Mouse (Mus musculus): ENCODE results near the gene Gm20441. TPM values are rescaled to one million over a fixed set of nuclear protein-coding genes. Genes with fewer than 3 reads are reported as not detected.
"Not testable (repeated sequence)": the region's sequence is repeated elsewhere in the genome, so short reads cannot be mapped to it uniquely, and the experiment has no call there.

Gm20441 gene
- polyA plus RNA-seq, 1 experiment from 2014 or later: not detected

- WGBS: 74% methylated on average over 2 of the region's 2 CpGs
- ATAC-seq (ENCODE audit: insufficient number of reproducible peaks, insufficient read depth, low FRiP score, low TSS enrichment): no peak
- no peak overlapping the region for H3K4me2 ChIP-seq (replicated peaks)
These were observed 2.9 kb downstream of the Gm20441 start for GRCm38 (mm10) chr10:75777885-75778284.

GRCm38 (mm10) chr10:75776562-75776961 lies 4.2 kb downstream of the Gm20441 start:
- no peaks in the 10 kb centered on the region for H3K36me3 ChIP-seq
- WGBS: 90% methylated on average over 6 of the region's 6 CpGs
- no peak for ATAC-seq (ENCODE audit: insufficient number of reproducible peaks, insufficient read depth, low FRiP score, low TSS enrichment)

More at GRCm38 (mm10) chr10:75777885-75778284, 2.9 kb downstream of the Gm20441 start:
- H3K4me1 ChIP-seq: peaks cover 19% of the 10 kb centered on the region
- no peak overlapping the region for H3K27ac ChIP-seq
- no peaks in the 10 kb centered on the region for H3K36me3 ChIP-seq
- peaks cover 18% of the 10 kb centered on the region for H3K27me3 ChIP-seq
- H3K4me3 ChIP-seq: no peak overlapping the region
- no peak overlapping the region for H3K9ac ChIP-seq
- no peaks in the 10 kb centered on the region for H3K9me3 ChIP-seq

GRCm38 (mm10) chr10:75774587-75774986 lies 6.2 kb downstream of the Gm20441 start:
- Histone ChIP-seq H3K4me2 (replicated peaks) (no peak overlapping the region), H3K9ac (no peak overlapping the region), H3K27me3 (peaks cover 6% of the 10 kb centered on the region), H3K36me3 (no peaks in the 10 kb centered on the region), H3K4me1 (peaks cover 9% of the 10 kb centered on the region), H3K9me3 (no peaks in the 10 kb centered on the region), H3K27ac (no peak overlapping the region), H3K4me3 (no peak overlapping the region)
- no peak for ATAC-seq (ENCODE audit: insufficient number of reproducible peaks, insufficient read depth, low FRiP score, low TSS enrichment)
- WGBS: 86% methylated on average over 9 of the region's 9 CpGs

More at GRCm38 (mm10) chr10:75776562-75776961, 4.2 kb downstream of the Gm20441 start:
- Histone ChIP-seq H3K4me3 (no peak overlapping the region), H3K4me1 (peaks cover 26% of the 10 kb centered on the region), H3K9me3 (no peaks in the 10 kb centered on the region), H3K4me2 (replicated peaks) (no peak overlapping the region), H3K9ac (no peak overlapping the region), H3K27ac (no peak overlapping the region), H3K27me3 (peaks cover 16% of the 10 kb centered on the region)

- 91% methylated on average over 5 of the region's 5 CpGs for WGBS
- Histone ChIP-seq H3K27me3 (peaks cover 2% of the 10 kb centered on the region; the same call in 1 of the 2 replicates), H3K36me3 (no peaks in the 10 kb centered on the region), H3K4me3 (no peak overlapping the region), H3K4me1 (peaks cover 7% of the 10 kb centered on the region; the same call in 1 of the 2 replicates), H3K4me2 (replicated peaks) (no peak overlapping the region), H3K9me3 (no peaks in the 10 kb centered on the region), H3K9ac (no peak overlapping the region), H3K27ac (no peak overlapping the region)
- ATAC-seq (ENCODE audit: insufficient number of reproducible peaks, insufficient read depth, low FRiP score, low TSS enrichment): no peak
These were observed 6.7 kb downstream of the Gm20441 start for GRCm38 (mm10) chr10:75774102-75774501.

- H3K36me3 ChIP-seq: no peaks in the 10 kb centered on the region
- H3K27me3 ChIP-seq: 0 out of 2 replicates have a peak, but pooled peaks cover 2% of the 10 kb centered on the region
- no peaks in the 10 kb centered on the region for H3K9me3 ChIP-seq
- H3K27ac ChIP-seq: no peak within 1 kb of the TSS
- H3K4me2 ChIP-seq (replicated peaks): peak within 1 kb of the TSS; percentile 72
- WGBS: under 1% methylated on average over 44 of the region's 47 CpGs
- peak within 1 kb of the TSS; percentile 57 for H3K9ac ChIP-seq
- peaks cover 7% of the 10 kb centered on the region; the same call in 1 of the 2 replicates for H3K4me1 ChIP-seq
- peak; percentile 89 for ATAC-seq (ENCODE audit: insufficient number of reproducible peaks, insufficient read depth, low FRiP score, low TSS enrichment)
- H3K4me3 ChIP-seq: peak within 1 kb of the TSS; percentile 57
These were observed 7.7 kb downstream of the Gm20441 start, which contains the start of gene Ddt for GRCm38 (mm10) chr10:75772795-75773664. Ddt (minus strand) TSS chr10:75773414.

- H3K36me3 ChIP-seq; ATAC-seq (ENCODE audit: insufficient number of reproducible peaks, insufficient read depth, low FRiP score, low TSS enrichment); H3K4me2 ChIP-seq (replicated peaks); H3K27ac ChIP-seq; H3K27me3 ChIP-seq; H3K9me3 ChIP-seq; H3K9ac ChIP-seq; H3K4me3 ChIP-seq: not testable (repeated sequence)
- H3K4me1 ChIP-seq: peaks cover 16% of the 10 kb centered on the region; the same call in 1 of the 2 replicates
- 33% methylated on average over 5 of the region's 5 CpGs for WGBS
These were observed 13.0 kb downstream of the Gm20441 start for GRCm38 (mm10) chr10:75767756-75768155.

GRCm38 (mm10) chr10:75766856-75767255 lies 13.9 kb downstream of the Gm20441 start:
- 0 out of 2 replicates have a peak, but pooled peaks cover 9% of the 10 kb centered on the region for H3K4me1 ChIP-seq
- WGBS: 81% methylated on average over 6 of the region's 6 CpGs
- no peaks in the 10 kb centered on the region for H3K9me3 ChIP-seq
- H3K36me3 ChIP-seq: no peaks in the 10 kb centered on the region
- H3K9ac ChIP-seq: no peak overlapping the region
- no peaks in the 10 kb centered on the region for H3K27me3 ChIP-seq
- no peak overlapping the region for H3K27ac ChIP-seq
- ATAC-seq (ENCODE audit: insufficient number of reproducible peaks, insufficient read depth, low FRiP score, low TSS enrichment): no peak
- no peak overlapping the region for H3K4me3 ChIP-seq
- H3K4me2 ChIP-seq (replicated peaks): no peak overlapping the region

GRCm38 (mm10) chr10:75764519-75765473 lies 16.0 kb downstream of the Gm20441 start:
- Histone ChIP-seq H3K9ac (peak overlapping the region; percentile 37; the same call in 1 of the 2 replicates), H3K36me3 (peaks cover 7% of the 10 kb centered on the region; the same call in 1 of the 2 replicates), H3K9me3 (no peaks in the 10 kb centered on the region), H3K4me3 (peak overlapping the region; percentile 88), H3K27ac (no peak overlapping the region), H3K4me2 (replicated peaks) (peak overlapping the region; percentile 73), H3K4me1 (0 out of 2 replicates have a peak, but pooled peaks cover 9% of the 10 kb centered on the region), H3K27me3 (no peaks in the 10 kb centered on the region)
- ATAC-seq (ENCODE audit: insufficient number of reproducible peaks, insufficient read depth, low FRiP score, low TSS enrichment): no peak
- 2% methylated on average over 27 of the region's 27 CpGs for WGBS

- H3K4me1 ChIP-seq: 0 out of 2 replicates have a peak, but pooled peaks cover 9% of the 10 kb centered on the region
- peak within 1 kb of the TSS; percentile 65 for H3K9ac ChIP-seq
- no peaks in the 10 kb centered on the region for H3K9me3 ChIP-seq
- H3K27me3 ChIP-seq: no peaks in the 10 kb centered on the region
- peaks cover 11% of the 10 kb centered on the region; the same call in 1 of the 2 replicates for H3K36me3 ChIP-seq
- under 1% methylated on average over 61 of the region's 61 CpGs for WGBS
- ATAC-seq (ENCODE audit: insufficient number of reproducible peaks, insufficient read depth, low FRiP score, low TSS enrichment): peak; percentile 97
- H3K27ac ChIP-seq: 0 out of 2 replicates have a peak within 1 kb of the TSS, but pooled peaks have one; percentile 55
- H3K4me3 ChIP-seq: peak within 1 kb of the TSS; percentile 88
- H3K4me2 ChIP-seq (replicated peaks): peak within 1 kb of the TSS; percentile 73
These were observed 16.9 kb downstream of the Gm20441 start, which contains the start of gene Cabin1 for GRCm38 (mm10) chr10:75763682-75764518. Cabin1 (minus strand) TSS chr10:75764341.

- H3K9me3 ChIP-seq: no peaks in the 10 kb centered on the region
- no peak overlapping the region for H3K4me3 ChIP-seq
- no peak overlapping the region for H3K9ac ChIP-seq
- H3K4me2 ChIP-seq (replicated peaks): no peak overlapping the region
- WGBS: 92% methylated on average over 3 of the region's 3 CpGs
- H3K36me3 ChIP-seq: peaks cover 16% of the 10 kb centered on the region
- no peak for ATAC-seq (ENCODE audit: insufficient number of reproducible peaks, insufficient read depth, low FRiP score, low TSS enrichment)
- no peak overlapping the region for H3K27ac ChIP-seq
- H3K27me3 ChIP-seq: no peaks in the 10 kb centered on the region
- H3K4me1 ChIP-seq: 0 out of 2 replicates have a peak, but pooled peaks cover 9% of the 10 kb centered on the region
These were observed 18.3 kb downstream of the Gm20441 start for GRCm38 (mm10) chr10:75762413-75762812.
